Mouse (Mus musculus) spleen, embryonic (tissue): ENCODE measurements around the gene Dusp12.

ENCODE experiments used
- CTCF ChIA-PET: fragments of 350-600 bp; sonication (Branson Sonifier 250); formaldehyde crosslinking; loops from one replicate; lab custom pipeline; 2022; lab: Charles Lee

The Dusp12 gene

GRCm38 (mm10) chr1:170900799-170901467 is 15.6 kb upstream of the Dusp12 start:
- CTCF ChIA-PET = interaction anchor here (0.6 to 2.0 kb wide), 5 partner anchors 25 to 634 kb away, joined by 3 to 13 read pairs (median 3); no protein-coding TSS in a partner anchor

GRCm38 (mm10) chr1:170898413-170899075 is 13.2 kb upstream of the Dusp12 start:
- CTCF ChIA-PET = interaction anchor here (0.8 kb wide), 1 partner anchor 96 kb away, joined by 3 read pairs; no protein-coding TSS in a partner anchor

- CTCF ChIA-PET = interaction anchor here (2.6 kb wide), 1 partner anchor 100 kb away, joined by 6 read pairs; no protein-coding TSS in a partner anchor
Measured at GRCm38 (mm10) chr1:170896651-170897281, 11.4 kb upstream of the Dusp12 start.

- CTCF ChIA-PET = interaction anchor here (0.7 to 2.6 kb wide), 2 partner anchors 95 to 102 kb away, joined by 6 to 8 read pairs; no protein-coding TSS in a partner anchor
Measured at GRCm38 (mm10) chr1:170894603-170895602, 9.6 kb upstream of the Dusp12 start.

GRCm38 (mm10) chr1:170892279-170892678 is 6.9 kb upstream of the Dusp12 start:
- CTCF ChIA-PET = no interaction called here

- CTCF ChIA-PET = interaction anchor here (0.6 kb wide), 2 partner anchors 10 to 600 kb away, joined by 3 to 10 read pairs; no protein-coding TSS in a partner anchor
Measured at GRCm38 (mm10) chr1:170891646-170892045, 6.3 kb upstream of the Dusp12 start.

- CTCF ChIA-PET = no interaction called here
Measured at GRCm38 (mm10) chr1:170889310-170889709, 4.0 kb upstream of the Dusp12 start.

GRCm38 (mm10) chr1:170886044-170886458 is 711 bp upstream of the Dusp12 start:
- CTCF ChIA-PET = no interaction called here

- CTCF ChIA-PET = no interaction called here
Measured at GRCm38 (mm10) chr1:170884390-170884789, 950 bp downstream of the Dusp12 start.

GRCm38 (mm10) chr1:170882915-170883485 is 2.3 kb downstream of the Dusp12 start:
- CTCF ChIA-PET = no interaction called here

- CTCF ChIA-PET = no interaction called here
Measured at GRCm38 (mm10) chr1:170876906-170877305, 8.4 kb downstream of the Dusp12 start.

- CTCF ChIA-PET = interaction anchor here (0.9 kb wide), 1 partner anchor 22 kb away, joined by 6 read pairs; no protein-coding TSS in a partner anchor
Measured at GRCm38 (mm10) chr1:170875676-170876075, 9.7 kb downstream of the Dusp12 start.

- CTCF ChIA-PET = no interaction called here
Measured at GRCm38 (mm10) chr1:170871961-170872360, 13.4 kb downstream of the Dusp12 start.

- CTCF ChIA-PET = interaction anchor here (0.7 kb wide), 1 partner anchor 7 kb away, joined by 3 read pairs; no protein-coding TSS in a partner anchor
Measured at GRCm38 (mm10) chr1:170871402-170871801, 13.9 kb downstream of the Dusp12 start.

- CTCF ChIA-PET = no interaction called here
Measured at GRCm38 (mm10) chr1:170868905-170869283, 16.4 kb downstream of the Dusp12 start.

GRCm38 (mm10) chr1:170868107-170868904 is 17.0 kb downstream of the Dusp12 start:
- CTCF ChIA-PET = interaction anchor here (1.0 kb wide), 1 partner anchor 234 kb away, joined by 12 read pairs; no protein-coding TSS in a partner anchor

- CTCF ChIA-PET = interaction anchor here (1.0 kb wide), 1 partner anchor 234 kb away, joined by 12 read pairs; no protein-coding TSS in a partner anchor
Measured at GRCm38 (mm10) chr1:170867691-170868105, 17.6 kb downstream of the Dusp12 start, which contains the start of gene Atf6. Gene Atf6 (minus strand): TSS chr1:170867771.

GRCm38 (mm10) chr1:170866992-170867690 is 18.2 kb downstream of the Dusp12 start:
- CTCF ChIA-PET = interaction anchor here (0.6 kb wide), 1 partner anchor 13 kb away, joined by 13 read pairs; no protein-coding TSS in a partner anchor
